In the genomic region with DNA sequence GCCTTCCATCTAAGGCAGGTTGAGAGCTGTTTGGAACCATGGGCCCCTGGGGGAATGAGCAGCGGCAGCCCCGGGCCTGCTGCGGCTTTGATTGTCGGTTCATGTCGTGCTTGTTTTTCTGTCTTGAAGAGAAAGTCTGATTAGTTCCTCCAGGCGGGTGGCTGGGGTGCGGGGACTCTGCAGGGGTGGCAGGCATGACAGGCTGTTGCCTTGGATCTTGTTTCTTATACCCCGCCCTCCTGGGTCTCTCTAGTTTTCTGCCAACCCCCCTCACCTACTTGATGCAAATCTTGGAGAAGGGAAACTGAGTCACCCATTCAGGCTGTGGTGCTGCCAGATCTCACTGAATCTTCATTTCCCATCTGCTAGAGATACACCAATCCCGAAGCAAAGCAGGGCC, we compare ENCODE assay signal across 18 mouse cellular contexts. TPM values are rescaled to one million over a fixed set of nuclear protein-coding genes. Genes with fewer than 3 reads are reported as not detected.
A peak's percentile ranks its signal among the peaks of the same experiment; 100 is the strongest.
DNase-seq lines count a peak whose midpoint lies in the region; ATAC-seq and TF ChIP-seq lines count a peak whose summit lies in the region.
"Had no signal": no experiment of that assay in that cellular context is flagged by ENCODE, and none has a peak within 500 bp of the region (broad histone marks: within the 10 kb centered on the region; RNA-seq: fewer than 3 reads in every experiment).

No protein-coding gene starts in this region.

- no peaks in the 10 kb centered on the region for H3K27me3 ChIP-seq in heart, postnatal 0 days (ENCODE audit: control insufficient read depth, insufficient read depth, low read length)
- H3K27me3 ChIP-seq in midbrain, embryonic 13.5 days: peaks cover 32% of the 10 kb centered on the region
- no peaks in the 10 kb centered on the region for H3K27me3 ChIP-seq in midbrain, postnatal 0 days (ENCODE audit: insufficient read depth, low read length)
- H3K27me3 ChIP-seq in embryonic facial prominence, embryonic 12.5 days: peaks cover 15% of the 10 kb centered on the region
- H3K27me3 ChIP-seq in limb, embryonic 13.5 days: peaks cover 55% of the 10 kb centered on the region
- H3K27me3 ChIP-seq in kidney, embryonic 14.5 days (ENCODE audit: control insufficient read depth, insufficient read depth, low read length): peaks cover 18% of the 10 kb centered on the region; the same call in 1 of the 2 replicates

- intact Hi-C loops in heart, postnatal 25 days (cut with DNase I): no loop called here

- H3K9ac ChIP-seq in heart, postnatal 0 days (replicated peaks; ENCODE audit: low read depth, low read length): 0 out of 2 replicates have a peak overlapping the region, but pooled peaks have one; percentile 14
- peak overlapping the region; percentile 32; the same call in 1 of the 2 replicates for H3K9ac ChIP-seq in midbrain, embryonic 13.5 days (replicated peaks)
- no peak overlapping the region for H3K9ac ChIP-seq in midbrain, postnatal 0 days (replicated peaks; ENCODE audit: low read length, poor library complexity, severe bottlenecking)
- H3K9ac ChIP-seq in embryonic facial prominence, embryonic 12.5 days: no peak overlapping the region
- 0 out of 2 replicates have a peak overlapping the region, but pooled peaks have one; percentile 43 for H3K9ac ChIP-seq in limb, embryonic 13.5 days
- H3K9ac ChIP-seq in kidney, embryonic 14.5 days (ENCODE audit: low read depth, low read length): no peak overlapping the region
- H3K9ac ChIP-seq: embryonic facial prominence, embryonic 15.5 days; liver, embryonic 12.5 days; lung, embryonic 14.5 days had no signal

- no peak overlapping the region for H3K27ac ChIP-seq in heart, postnatal 0 days (ENCODE audit: low read depth)
- H3K27ac ChIP-seq in midbrain, embryonic 13.5 days: no peak overlapping the region
- H3K27ac ChIP-seq in midbrain, postnatal 0 days (ENCODE audit: low read depth, low read length): no peak overlapping the region
- no peak overlapping the region; the same call in 1 of the 2 replicates for H3K27ac ChIP-seq in embryonic facial prominence, embryonic 12.5 days
- no peak overlapping the region for H3K27ac ChIP-seq in limb, embryonic 13.5 days
- no peak overlapping the region for H3K27ac ChIP-seq in kidney, embryonic 14.5 days (ENCODE audit: low read depth, low read length)
- H3K27ac ChIP-seq: embryonic facial prominence, embryonic 15.5 days; liver, embryonic 12.5 days had no signal

- 39% methylated on average over 9 of the region's 9 CpGs for WGBS in heart, postnatal 0 days
- WGBS in midbrain, embryonic 13.5 days: 14% methylated on average over 9 of the region's 9 CpGs
- WGBS in midbrain, postnatal 0 days: 16% methylated on average over 9 of the region's 9 CpGs
- WGBS in embryonic facial prominence, embryonic 12.5 days: 7% methylated on average over 9 of the region's 9 CpGs
- 19% methylated on average over 9 of the region's 9 CpGs for WGBS in limb, embryonic 13.5 days
- 26% methylated on average over 9 of the region's 9 CpGs for WGBS in kidney, embryonic 14.5 days

- ATAC-seq in heart, postnatal 0 days (ENCODE audit: insufficient read depth, low read depth): no peak
- no peak for ATAC-seq in midbrain, embryonic 13.5 days
- ATAC-seq in midbrain, postnatal 0 days (ENCODE audit: low FRiP score): no peak
- ATAC-seq in embryonic facial prominence, embryonic 12.5 days (ENCODE audit: insufficient number of reproducible peaks, insufficient read depth, low FRiP score, low TSS enrichment): no peak
- ATAC-seq in limb, embryonic 13.5 days (ENCODE audit: low FRiP score, low read depth): no peak
- ATAC-seq in kidney, embryonic 14.5 days (ENCODE audit: low FRiP score, low TSS enrichment): no peak
- ATAC-seq: liver, embryonic 12.5 days had no signal

- H3K4me1 ChIP-seq in heart, postnatal 0 days (ENCODE audit: control insufficient read depth, insufficient read depth): peaks cover 22% of the 10 kb centered on the region
- H3K4me1 ChIP-seq in midbrain, embryonic 13.5 days (replicated peaks): peaks cover 94% of the 10 kb centered on the region
- peaks cover 29% of the 10 kb centered on the region for H3K4me1 ChIP-seq in midbrain, postnatal 0 days (ENCODE audit: insufficient read depth, low read length)
- H3K4me1 ChIP-seq in embryonic facial prominence, embryonic 12.5 days: peaks cover 43% of the 10 kb centered on the region
- peaks cover 62% of the 10 kb centered on the region for H3K4me1 ChIP-seq in limb, embryonic 13.5 days
- H3K4me1 ChIP-seq in kidney, embryonic 14.5 days (ENCODE audit: control insufficient read depth, insufficient read depth, low read length): peaks cover 15% of the 10 kb centered on the region; the same call in 1 of the 2 replicates
- H3K4me1 ChIP-seq: liver, embryonic 12.5 days had no signal

- H3K9me3 ChIP-seq in heart, postnatal 0 days (replicated peaks; ENCODE audit: control insufficient read depth, low read length): no peaks in the 10 kb centered on the region
- H3K9me3 ChIP-seq in midbrain, embryonic 13.5 days: no peaks in the 10 kb centered on the region
- no peaks in the 10 kb centered on the region for H3K9me3 ChIP-seq in midbrain, postnatal 0 days (ENCODE audit: low read length)
- H3K9me3 ChIP-seq in embryonic facial prominence, embryonic 12.5 days: no peaks in the 10 kb centered on the region
- no peaks in the 10 kb centered on the region for H3K9me3 ChIP-seq in limb, embryonic 13.5 days
- H3K9me3 ChIP-seq in kidney, embryonic 14.5 days (ENCODE audit: control insufficient read depth, low read length): no peaks in the 10 kb centered on the region
- H3K9me3 ChIP-seq: embryonic facial prominence, embryonic 15.5 days; liver, embryonic 12.5 days had no signal

- no peak for TF ChIP-seq EP300 in heart, postnatal 0 days (IDR thresholded peaks at IDR 0.05; ENCODE audit: low read depth)

- H3K4me2 ChIP-seq in heart, postnatal 0 days (ENCODE audit: low read depth, low read length): no peak overlapping the region
- no peak overlapping the region for H3K4me2 ChIP-seq in midbrain, embryonic 13.5 days (replicated peaks)
- H3K4me2 ChIP-seq in midbrain, postnatal 0 days (ENCODE audit: low read depth, low read length, poor library complexity, severe bottlenecking): no peak overlapping the region
- H3K4me2 ChIP-seq in embryonic facial prominence, embryonic 12.5 days (replicated peaks): peak overlapping the region; percentile 9; the same call in 1 of the 2 replicates
- no peak overlapping the region for H3K4me2 ChIP-seq in limb, embryonic 13.5 days (replicated peaks)
- H3K4me2 ChIP-seq in kidney, embryonic 14.5 days (replicated peaks; ENCODE audit: low read depth, low read length): no peak overlapping the region
- H3K4me2 ChIP-seq: embryonic facial prominence, embryonic 15.5 days; liver, embryonic 12.5 days; lung, embryonic 14.5 days; midbrain, embryonic 11.5 days had no signal

- H3K36me3 ChIP-seq in heart, postnatal 0 days (replicated peaks; ENCODE audit: control insufficient read depth, insufficient read depth, low read length): no peaks in the 10 kb centered on the region
- H3K36me3 ChIP-seq in midbrain, embryonic 13.5 days: no peaks in the 10 kb centered on the region
- H3K36me3 ChIP-seq in midbrain, postnatal 0 days (ENCODE audit: insufficient read depth, low read length): no peaks in the 10 kb centered on the region
- H3K36me3 ChIP-seq in embryonic facial prominence, embryonic 12.5 days: no peaks in the 10 kb centered on the region
- no peaks in the 10 kb centered on the region for H3K36me3 ChIP-seq in limb, embryonic 13.5 days
- no peaks in the 10 kb centered on the region for H3K36me3 ChIP-seq in kidney, embryonic 14.5 days (ENCODE audit: control insufficient read depth, insufficient read depth, low read length)
- H3K36me3 ChIP-seq: embryonic facial prominence, embryonic 15.5 days; liver, embryonic 12.5 days had no signal

- no peak for TF ChIP-seq CTCF in heart, postnatal 0 days (IDR thresholded peaks at IDR 0.05; ENCODE audit: low read depth)
- no peak for TF ChIP-seq CTCF in midbrain, postnatal 0 days (IDR thresholded peaks at IDR 0.05)

- no peak overlapping the region for H3K4me3 ChIP-seq in heart, postnatal 0 days (ENCODE audit: low read depth, low read length)
- H3K4me3 ChIP-seq in midbrain, embryonic 13.5 days (replicated peaks): no peak overlapping the region
- H3K4me3 ChIP-seq in midbrain, postnatal 0 days (ENCODE audit: low read depth, low read length): no peak overlapping the region
- H3K4me3 ChIP-seq in embryonic facial prominence, embryonic 12.5 days: no peak overlapping the region
- H3K4me3 ChIP-seq in limb, embryonic 13.5 days: no peak overlapping the region
- no peak overlapping the region for H3K4me3 ChIP-seq in kidney, embryonic 14.5 days (ENCODE audit: low read length)
- H3K4me3 ChIP-seq: embryonic facial prominence, embryonic 15.5 days; liver, embryonic 12.5 days had no signal

- no peak for DNase-seq in heart, postnatal 0 days (ENCODE audit: low spot score)
- DNase-seq in heart, postnatal 25 days (ENCODE audit: low spot score): no peak
- no peak for DNase-seq in midbrain, postnatal 0 days (ENCODE audit: low spot score)
- DNase-seq in urinary bladder, postnatal 10 days (ENCODE audit: low spot score): no peak
- DNase-seq: cerebellum, adult 9-10 months; gastrocnemius, postnatal 36 days; kidney, adult 18-20 months; kidney, postnatal 10 days; lung, embryonic 14.5 days; lung, postnatal 4 days; retina, postnatal 1 day had no signal

RNA-seq across cellular contexts. Expression of a gene that starts 17.0 kb away (rescaled TPM):
- 0.23 and 0.89 TPM in 2 replicates for total RNA-seq in heart, postnatal 0 days (2014; rRNA removed; ENCODE audit: low replicate concordance)
- 1.0 TPM in 2 replicates for polyA plus RNA-seq in heart, postnatal 0 days (2015; fragmentation: Nextera tagmentation; extraction: Ambion mirVana)
- 1 to 10 TPM; 1.1 to 1.4 TPM for total RNA-seq in heart, postnatal 25 days (2021)
- polyA plus RNA-seq in midbrain, embryonic 13.5 days (2015; fragmentation: Nextera tagmentation; extraction: Ambion mirVana): 8.3 and 9.2 TPM in 2 replicates
- 9.9 and 11.4 TPM in 2 replicates for total RNA-seq in midbrain, postnatal 0 days (2014; rRNA removed)
- polyA plus RNA-seq in midbrain, postnatal 0 days (2015; fragmentation: Nextera tagmentation; extraction: Ambion mirVana): 9.8 and 11.9 TPM in 2 replicates
- 6.6 and 6.8 TPM in 2 replicates for polyA plus RNA-seq in embryonic facial prominence, embryonic 12.5 days (2016; fragmentation: Nextera tagmentation; extraction: Ambion mirVana)
- 7.7 and 8.1 TPM in 2 replicates for polyA plus RNA-seq in limb, embryonic 13.5 days (2015; fragmentation: Nextera tagmentation; extraction: Ambion mirVana)
- 3.0 and 5.5 TPM in 2 replicates for polyA plus RNA-seq in kidney, embryonic 14.5 days (2014; fragmentation: Nextera tagmentation; extraction: Ambion mirVana)

RNA-seq across cellular contexts. Expression of a gene that starts 31.9 kb away (rescaled TPM):
- total RNA-seq in heart, postnatal 0 days (2014; rRNA removed; ENCODE audit: low replicate concordance): 122 and 170 TPM in 2 replicates
- 112 and 113 TPM in 2 replicates for polyA plus RNA-seq in heart, postnatal 0 days (2015; fragmentation: Nextera tagmentation; extraction: Ambion mirVana)
- 100 to 1,000 TPM; 240 to 243 TPM for total RNA-seq in heart, postnatal 25 days (2021)
- 2.9 and 3.0 TPM in 2 replicates for polyA plus RNA-seq in midbrain, embryonic 13.5 days (2015; fragmentation: Nextera tagmentation; extraction: Ambion mirVana)
- 1.4 and 5.1 TPM in 2 replicates for total RNA-seq in midbrain, postnatal 0 days (2014; rRNA removed)
- 5.9 and 6.2 TPM in 2 replicates for polyA plus RNA-seq in midbrain, postnatal 0 days (2015; fragmentation: Nextera tagmentation; extraction: Ambion mirVana)
- 11.3 and 12.2 TPM in 2 replicates for polyA plus RNA-seq in embryonic facial prominence, embryonic 12.5 days (2016; fragmentation: Nextera tagmentation; extraction: Ambion mirVana)
- 12.3 and 13.3 TPM in 2 replicates for polyA plus RNA-seq in limb, embryonic 13.5 days (2015; fragmentation: Nextera tagmentation; extraction: Ambion mirVana)
- 9.9 and 10.7 TPM in 2 replicates for polyA plus RNA-seq in kidney, embryonic 14.5 days (2014; fragmentation: Nextera tagmentation; extraction: Ambion mirVana)

RNA-seq across cellular contexts. Expression of a gene that starts 48.8 kb away (rescaled TPM):
- 94.6 and 99.7 TPM in 2 replicates for total RNA-seq in heart, postnatal 0 days (2014; rRNA removed; ENCODE audit: low replicate concordance)
- polyA plus RNA-seq in heart, postnatal 0 days (2015; fragmentation: Nextera tagmentation; extraction: Ambion mirVana): 98.3 and 98.5 TPM in 2 replicates
- total RNA-seq in heart, postnatal 25 days (2021): 100 to 1,000 TPM; 110 to 129 TPM
- polyA plus RNA-seq in midbrain, embryonic 13.5 days (2015; fragmentation: Nextera tagmentation; extraction: Ambion mirVana): 258 and 273 TPM in 2 replicates
- 97.0 and 101 TPM in 2 replicates for total RNA-seq in midbrain, postnatal 0 days (2014; rRNA removed)
- 142 and 147 TPM in 2 replicates for polyA plus RNA-seq in midbrain, postnatal 0 days (2015; fragmentation: Nextera tagmentation; extraction: Ambion mirVana)
- polyA plus RNA-seq in embryonic facial prominence, embryonic 12.5 days (2016; fragmentation: Nextera tagmentation; extraction: Ambion mirVana): 273 and 275 TPM in 2 replicates
- 241 and 278 TPM in 2 replicates for polyA plus RNA-seq in limb, embryonic 13.5 days (2015; fragmentation: Nextera tagmentation; extraction: Ambion mirVana)
- 223 and 304 TPM in 2 replicates for polyA plus RNA-seq in kidney, embryonic 14.5 days (2014; fragmentation: Nextera tagmentation; extraction: Ambion mirVana)

Comparison
In these comparisons a context has a peak if more than half of its experiments do, and no peak if none do; other contexts are left out.
1. H3K9ac ChIP-seq: peak in heart, postnatal 0 days (single experiment), midbrain, embryonic 13.5 days (single experiment) and limb, embryonic 13.5 days (single experiment); none in midbrain, postnatal 0 days (single experiment), embryonic facial prominence, embryonic 12.5 days (single experiment) and kidney, embryonic 14.5 days (single experiment).